Mouse (Mus musculus) midbrain, embryonic 10.5 days (tissue): ENCODE measurements around the gene Mettl11b. TPM values are rescaled to one million over a fixed set of nuclear protein-coding genes. Genes with fewer than 3 reads are reported as not detected.

Source experiments
- DNase-seq: peaks from one replicate; pipeline ENCODE4 v3.0.0-alpha.2; 2017; ENCODE audit warnings: low spot score
- H3K27ac ChIP-seq: fragments of 300-500 bp; sonication (generic); replicated peaks from 2 replicates; pipeline ENCODE4 v1.5.1; 2016; ENCODE audit warnings: mild to moderate bottlenecking
- H3K27me3 ChIP-seq: fragments of 300-500 bp; sonication (generic); 2 replicates; pipeline ENCODE4 v1.6.1; 2016; ENCODE audit warnings: low read depth, mild to moderate bottlenecking; ENCODE audit not compliant: poor library complexity, severe bottlenecking
- H3K36me3 ChIP-seq: fragments of 300-500 bp; sonication (generic); 2 replicates; pipeline ENCODE4 v1.6.1; 2016; ENCODE audit warnings: mild to moderate bottlenecking, moderate library complexity
- H3K4me1 ChIP-seq: fragments of 300-500 bp; sonication (generic); 2 replicates; pipeline ENCODE4 v1.6.1; 2016
- H3K4me3 ChIP-seq: fragments of 300-500 bp; sonication (generic); 2 replicates; pipeline ENCODE4 v1.5.1; 2016; ENCODE audit warnings: mild to moderate bottlenecking, moderate library complexity
- H3K9me3 ChIP-seq: fragments of 300-500 bp; sonication (generic); replicated peaks from 2 replicates; pipeline ENCODE4 v1.6.1; 2016; ENCODE audit warnings: mild to moderate bottlenecking
- WGBS: fragments of 180-500 bp; shearing (Covaris S2); methylation state at CpG from one replicate; pipeline ENCODE4 v1.1.7; 2016; 5-methylcytosine and 5-hydroxymethylcytosine counted together
- polyA plus RNA-seq: library from polyadenylated mRNA; unstranded; fragments of >200 nt; fragmentation: Nextera tagmentation; extraction: Ambion mirVana; gene quantifications from 2 replicates; pipeline ENCODE4 v1.2.1, GENCODE M21; 2016

Gene Mettl11b
- polyA plus RNA-seq, 1 experiment from 2014 or later = 0.37 TPM

- Histone ChIP-seq H3K36me3 (no peaks in the 10 kb centered on the region), H3K9me3 (no peaks in the 10 kb centered on the region), H3K27me3 (no peaks in the 10 kb centered on the region), H3K4me1 (no peaks in the 10 kb centered on the region), H3K4me3 (no peak overlapping the region), H3K27ac (no peak overlapping the region)
- no peak for DNase-seq
- WGBS = 74% methylated on average over 3 of the region's 3 CpGs
Observed at GRCm38 (mm10) chr1:163682127-163682526, 42.9 kb downstream of the Mettl11b start.

GRCm38 (mm10) chr1:163672866-163673265 is 52.2 kb downstream of the Mettl11b start:
- H3K27me3 ChIP-seq = no peaks in the 10 kb centered on the region
- peaks cover 9% of the 10 kb centered on the region for H3K4me1 ChIP-seq
- H3K4me3 ChIP-seq = no peak overlapping the region
- 95% methylated on average over 3 of the region's 3 CpGs for WGBS
- no peaks in the 10 kb centered on the region for H3K9me3 ChIP-seq
- no peak for DNase-seq
- no peaks in the 10 kb centered on the region for H3K36me3 ChIP-seq
- no peak overlapping the region for H3K27ac ChIP-seq

GRCm38 (mm10) chr1:163671326-163671725 is 53.7 kb downstream of the Mettl11b start:
- H3K36me3 ChIP-seq = no peaks in the 10 kb centered on the region
- no peak overlapping the region for H3K4me3 ChIP-seq
- no peak overlapping the region for H3K27ac ChIP-seq
- DNase-seq = no peak
- WGBS = 86% methylated on average over 4 of the region's 4 CpGs
- peaks cover 9% of the 10 kb centered on the region for H3K4me1 ChIP-seq
- no peaks in the 10 kb centered on the region for H3K27me3 ChIP-seq
- H3K9me3 ChIP-seq = no peaks in the 10 kb centered on the region

GRCm38 (mm10) chr1:163670702-163671101 is 54.3 kb downstream of the Mettl11b start:
- no peaks in the 10 kb centered on the region for H3K9me3 ChIP-seq
- no peaks in the 10 kb centered on the region for H3K27me3 ChIP-seq
- H3K36me3 ChIP-seq = no peaks in the 10 kb centered on the region
- H3K4me3 ChIP-seq = no peak overlapping the region
- peaks cover 9% of the 10 kb centered on the region for H3K4me1 ChIP-seq
- H3K27ac ChIP-seq = no peak overlapping the region
- WGBS = 26% methylated on average over 4 of the region's 4 CpGs
- no peak for DNase-seq

- 94% methylated on average over 4 of the region's 4 CpGs for WGBS
- H3K9me3 ChIP-seq = no peaks in the 10 kb centered on the region
- no peaks in the 10 kb centered on the region for H3K36me3 ChIP-seq
- no peak overlapping the region for H3K27ac ChIP-seq
- DNase-seq = no peak
- no peaks in the 10 kb centered on the region for H3K27me3 ChIP-seq
- peaks cover 9% of the 10 kb centered on the region for H3K4me1 ChIP-seq
- no peak overlapping the region for H3K4me3 ChIP-seq
Observed at GRCm38 (mm10) chr1:163669936-163670335, 55.1 kb downstream of the Mettl11b start.

- no peak overlapping the region for H3K27ac ChIP-seq
- no peak overlapping the region for H3K4me3 ChIP-seq
- no peaks in the 10 kb centered on the region for H3K27me3 ChIP-seq
- no peaks in the 10 kb centered on the region; the same call in 1 of the 2 replicates for H3K4me1 ChIP-seq
- 79% methylated on average over 1 of the region's 1 CpGs for WGBS
- no peaks in the 10 kb centered on the region for H3K36me3 ChIP-seq
- no peak for DNase-seq
- H3K9me3 ChIP-seq = no peaks in the 10 kb centered on the region
Observed at GRCm38 (mm10) chr1:163662416-163662815, 62.6 kb downstream of the Mettl11b start.

- no peak for DNase-seq
- Histone ChIP-seq H3K27me3 (no peaks in the 10 kb centered on the region), H3K4me1 (peaks cover 8% of the 10 kb centered on the region; the same call in 1 of the 2 replicates), H3K27ac (no peak overlapping the region), H3K36me3 (no peaks in the 10 kb centered on the region), H3K9me3 (no peaks in the 10 kb centered on the region), H3K4me3 (no peak overlapping the region)
Observed at GRCm38 (mm10) chr1:163658535-163658928, 66.5 kb downstream of the Mettl11b start.

- no peak overlapping the region for H3K4me3 ChIP-seq
- H3K27ac ChIP-seq = no peak overlapping the region
- H3K27me3 ChIP-seq = no peaks in the 10 kb centered on the region
- WGBS = 84% methylated on average over 7 of the region's 7 CpGs
- H3K36me3 ChIP-seq = no peaks in the 10 kb centered on the region
- peaks cover 8% of the 10 kb centered on the region; the same call in 1 of the 2 replicates for H3K4me1 ChIP-seq
- no peaks in the 10 kb centered on the region for H3K9me3 ChIP-seq
- DNase-seq = no peak
Observed at GRCm38 (mm10) chr1:163657766-163658534, 67.1 kb downstream of the Mettl11b start.

- peaks cover 8% of the 10 kb centered on the region; the same call in 1 of the 2 replicates for H3K4me1 ChIP-seq
- H3K27me3 ChIP-seq = no peaks in the 10 kb centered on the region
- 64% methylated on average over 2 of the region's 2 CpGs for WGBS
- no peak overlapping the region for H3K4me3 ChIP-seq
- no peak overlapping the region for H3K27ac ChIP-seq
- DNase-seq = no peak
- no peaks in the 10 kb centered on the region for H3K9me3 ChIP-seq
- no peaks in the 10 kb centered on the region for H3K36me3 ChIP-seq
Observed at GRCm38 (mm10) chr1:163657056-163657455, 68.0 kb downstream of the Mettl11b start.

GRCm38 (mm10) chr1:163656432-163656831 is 68.6 kb downstream of the Mettl11b start:
- Histone ChIP-seq H3K9me3 (no peaks in the 10 kb centered on the region), H3K36me3 (no peaks in the 10 kb centered on the region), H3K4me3 (no peak overlapping the region), H3K4me1 (peaks cover 8% of the 10 kb centered on the region; the same call in 1 of the 2 replicates), H3K27ac (no peak overlapping the region), H3K27me3 (no peaks in the 10 kb centered on the region)
- 94% methylated on average over 5 of the region's 5 CpGs for WGBS
- DNase-seq = no peak

Other genes starting within 250 kb of the Mettl11b start
- 30.6 and 35.3 TPM in 2 replicates for gene Kifap3, start 54.4 kb upstream of the Mettl11b start, polyA plus RNA-seq
- 17.3 and 17.4 TPM in 2 replicates for gene Scyl3, start 203.9 kb upstream of the Mettl11b start, polyA plus RNA-seq